Mouse (Mus musculus): ENCODE measurements around the gene Ccdc42.

DNA sequence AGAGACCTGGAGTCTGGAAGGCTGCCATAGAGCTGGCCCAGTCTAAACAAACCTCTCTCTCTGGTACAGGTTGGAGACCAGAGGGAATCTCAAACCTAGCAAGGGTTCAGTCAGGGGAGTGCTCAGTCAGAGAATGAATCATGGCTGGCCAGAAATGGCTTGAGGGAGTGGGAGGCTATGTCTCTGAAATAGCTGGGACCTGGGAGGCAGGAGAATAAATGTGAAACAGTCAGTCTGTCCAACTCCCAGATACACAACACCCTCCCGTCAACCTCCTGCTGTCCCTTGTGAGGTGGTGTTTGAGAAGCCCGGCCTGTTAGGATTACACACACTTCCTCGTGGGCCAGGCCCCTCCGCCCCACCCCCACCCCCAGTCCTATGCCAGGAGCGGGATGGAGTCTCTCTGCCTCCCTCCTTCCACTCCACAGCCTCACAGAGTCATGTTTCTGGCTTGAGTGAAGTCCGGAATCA lies 13.8 kb downstream of the Ccdc42 start:
- TF ChIP-seq POLR2A (IDR thresholded peaks at IDR 0.05; ENCODE audit: insufficient read depth, low read depth, low read length) (no peak), CTCF (IDR thresholded peaks at IDR 0.05) (no peak), EP300 (IDR thresholded peaks at IDR 0.05; ENCODE audit: insufficient read depth, low read depth, low read length) (no peak)
